Mouse (Mus musculus): ENCODE data around the gene Uevld. TPM values are rescaled to one million over a fixed set of nuclear protein-coding genes. Genes with fewer than 3 reads are reported as not detected.

Gene Uevld
- polyA plus RNA-seq, 1 experiment from 2014 or later, result 10.0 TPM

DNA sequence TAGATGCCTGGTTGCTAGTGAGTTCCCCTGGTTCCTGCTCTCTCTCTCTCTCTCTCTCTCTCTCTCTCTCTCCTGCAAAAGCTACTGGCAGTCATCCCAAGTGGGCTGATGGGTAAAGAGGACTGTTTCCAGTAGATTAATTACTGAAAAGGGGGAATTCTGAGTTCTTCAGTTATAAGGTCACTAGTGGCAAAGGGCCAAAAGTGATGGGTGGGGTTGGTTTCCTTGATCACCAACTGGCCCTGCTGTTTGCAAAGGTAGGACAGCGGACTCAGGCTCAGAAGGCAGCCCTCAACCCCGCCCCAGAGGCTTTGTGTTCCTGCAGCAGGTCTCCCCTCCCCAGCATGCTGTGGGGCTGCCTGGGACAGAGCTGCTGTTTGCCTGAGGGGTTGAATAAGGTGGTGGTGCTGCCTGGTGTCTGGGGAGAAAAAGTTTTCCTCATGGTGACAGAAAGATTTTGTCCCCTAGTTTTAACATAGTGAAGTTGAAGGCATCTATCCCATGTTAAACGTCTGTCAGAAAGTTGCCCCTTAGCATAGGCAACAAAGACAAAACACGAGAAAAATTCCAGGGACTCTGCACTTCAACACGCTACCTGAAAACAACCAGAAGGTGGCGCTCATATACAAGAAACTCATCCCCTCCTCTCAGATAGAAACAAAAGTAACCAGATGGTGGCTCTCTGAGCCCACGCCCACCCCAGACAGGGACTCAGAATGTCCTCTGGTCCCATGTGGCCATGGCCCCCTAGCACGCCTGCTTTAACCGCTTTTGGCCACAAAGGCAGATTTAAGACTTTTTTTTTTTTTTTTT lies 4.7 kb upstream of the Uevld start:
- H3K4me1 ChIP-seq, result peaks cover 16% of the 10 kb centered on the region
- ATAC-seq (ENCODE audit: insufficient read depth, low FRiP score, low read depth), result peak; percentile 62
- no peaks in the 10 kb centered on the region for H3K36me3 ChIP-seq
- H3K27me3 ChIP-seq (replicated peaks), result no peaks in the 10 kb centered on the region
- no peak overlapping the region for H3K4me3 ChIP-seq (replicated peaks)
- H3K27ac ChIP-seq, result peak overlapping the region; percentile 75
- 1% methylated on average over 9 of the region's 9 CpGs for WGBS
- no peak overlapping the region for H3K9ac ChIP-seq
- no peaks in the 10 kb centered on the region for H3K9me3 ChIP-seq
- peak overlapping the region; percentile 35 for H3K4me2 ChIP-seq

DNA sequence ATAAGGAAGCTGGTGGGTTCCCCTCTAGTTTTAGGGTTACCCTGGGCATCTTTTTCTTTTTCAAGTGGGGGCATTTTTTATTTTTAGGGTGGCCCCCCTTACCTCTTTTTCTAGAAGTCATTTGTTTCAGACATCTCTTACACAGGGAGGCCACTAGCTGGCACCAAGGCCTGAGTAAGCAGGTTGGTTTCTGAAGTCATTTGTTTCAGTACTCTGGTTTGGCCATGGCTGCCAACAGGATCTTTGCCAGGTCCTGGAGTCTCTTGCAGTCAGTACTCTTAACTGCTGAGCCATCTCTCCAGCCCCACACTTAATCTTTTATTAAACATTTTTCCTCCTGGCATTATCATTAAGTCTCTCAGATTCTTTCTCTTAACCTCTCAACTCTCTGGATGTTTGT lies 3.8 kb upstream of the Uevld start:
- H3K9ac ChIP-seq, result no peak overlapping the region
- H3K27ac ChIP-seq, result peak overlapping the region; percentile 75; the same call in 1 of the 2 replicates
- no peak overlapping the region for H3K4me2 ChIP-seq
- no peak for ATAC-seq (ENCODE audit: insufficient read depth, low FRiP score, low read depth)
- no peaks in the 10 kb centered on the region for H3K27me3 ChIP-seq (replicated peaks)
- peaks cover 21% of the 10 kb centered on the region for H3K4me1 ChIP-seq
- no peaks in the 10 kb centered on the region for H3K36me3 ChIP-seq
- no peaks in the 10 kb centered on the region for H3K9me3 ChIP-seq
- H3K4me3 ChIP-seq (replicated peaks), result no peak overlapping the region

GRCm38 (mm10) chr7:46960991-46961390 lies 2.7 kb upstream of the Uevld start:
- H3K9me3 ChIP-seq, result no peaks in the 10 kb centered on the region
- no peak overlapping the region for H3K4me3 ChIP-seq (replicated peaks)
- H3K4me2 ChIP-seq, result no peak overlapping the region
- no peak overlapping the region for H3K27ac ChIP-seq
- 46% methylated on average over 3 of the region's 3 CpGs for WGBS
- no peaks in the 10 kb centered on the region for H3K27me3 ChIP-seq (replicated peaks)
- H3K36me3 ChIP-seq, result no peaks in the 10 kb centered on the region
- no peak for ATAC-seq (ENCODE audit: insufficient read depth, low FRiP score, low read depth)
- H3K4me1 ChIP-seq, result peaks cover 21% of the 10 kb centered on the region
- no peak overlapping the region for H3K9ac ChIP-seq

DNA sequence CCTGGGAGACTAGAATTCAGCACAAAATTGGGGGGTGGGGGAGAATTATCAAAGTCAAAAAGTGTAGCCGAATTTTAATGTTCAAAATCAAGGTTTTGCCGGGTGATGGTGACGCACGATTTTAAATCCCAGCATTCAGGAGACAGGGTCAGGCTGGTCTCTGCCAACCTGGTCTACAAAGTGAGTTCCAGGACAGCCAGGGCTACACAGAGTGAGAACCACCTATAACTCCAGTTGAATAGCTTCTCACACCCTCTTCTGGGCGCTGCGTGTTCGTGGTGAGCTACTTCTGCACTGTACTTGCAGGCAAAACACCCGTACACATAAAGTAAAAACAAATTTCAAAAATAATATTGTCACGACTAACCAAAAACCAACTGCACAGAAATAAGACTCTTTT lies 526 bp upstream of the Uevld start:
- Histone ChIP-seq H3K9me3 (no peaks in the 10 kb centered on the region), H3K27ac (no peak overlapping the region), H3K27me3 (replicated peaks) (no peaks in the 10 kb centered on the region), H3K4me3 (replicated peaks) (peak overlapping the region; percentile 81), H3K36me3 (0 out of 2 replicates have a peak, but pooled peaks cover 4% of the 10 kb centered on the region), H3K9ac (no peak overlapping the region; the same call in 1 of the 2 replicates), H3K4me2 (peak overlapping the region; percentile 79), H3K4me1 (peaks cover 21% of the 10 kb centered on the region)
- ATAC-seq (ENCODE audit: insufficient read depth, low FRiP score, low read depth), result no peak
- 17% methylated on average over 9 of the region's 9 CpGs for WGBS

- no peak overlapping the region for H3K27ac ChIP-seq
- H3K4me1 ChIP-seq, result no peaks in the 10 kb centered on the region
- H3K4me2 ChIP-seq, result no peak overlapping the region
- no peak overlapping the region for H3K9ac ChIP-seq
- peak; percentile 22; the same call in 1 of the 2 replicates for ATAC-seq (ENCODE audit: insufficient read depth, low FRiP score, low read depth)
- H3K9me3 ChIP-seq, result no peaks in the 10 kb centered on the region
- H3K4me3 ChIP-seq (replicated peaks), result no peak overlapping the region
- WGBS, result 45% methylated on average over 4 of the region's 4 CpGs
- peaks cover 12% of the 10 kb centered on the region for H3K36me3 ChIP-seq
- H3K27me3 ChIP-seq (replicated peaks), result no peaks in the 10 kb centered on the region
These were observed 22.5 kb downstream of the Uevld start for GRCm38 (mm10) chr7:46935847-46936246.

GRCm38 (mm10) chr7:46934788-46935187 lies 23.5 kb downstream of the Uevld start:
- Histone ChIP-seq H3K27me3 (replicated peaks) (no peaks in the 10 kb centered on the region), H3K4me2 (no peak overlapping the region), H3K9ac (no peak overlapping the region), H3K9me3 (no peaks in the 10 kb centered on the region), H3K36me3 (peaks cover 11% of the 10 kb centered on the region), H3K27ac (no peak overlapping the region), H3K4me3 (replicated peaks) (no peak overlapping the region), H3K4me1 (no peaks in the 10 kb centered on the region)
- no peak for ATAC-seq (ENCODE audit: insufficient read depth, low FRiP score, low read depth)
- WGBS, result 82% methylated on average over 8 of the region's 8 CpGs

DNA sequence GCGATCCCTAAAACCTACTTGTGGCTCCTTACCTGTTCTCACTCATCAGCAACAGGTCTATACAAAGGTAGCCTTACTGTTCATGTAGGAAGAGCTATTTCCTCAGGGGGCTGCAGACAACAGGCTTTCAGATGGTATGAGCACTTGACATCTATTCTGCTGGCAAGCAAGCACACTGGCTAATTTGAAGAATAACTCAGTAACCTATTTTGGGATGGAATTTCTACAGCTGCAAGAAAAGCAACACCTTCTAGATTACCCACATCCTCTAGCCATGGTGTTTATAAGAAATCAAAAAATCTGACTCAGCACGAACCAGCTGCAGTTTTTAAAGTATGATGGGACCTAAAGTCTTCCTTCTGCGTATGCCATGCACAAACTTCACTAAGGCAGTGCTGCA lies 27.0 kb downstream of the Uevld start:
- Histone ChIP-seq H3K4me1 (no peaks in the 10 kb centered on the region), H3K4me2 (no peak overlapping the region), H3K4me3 (replicated peaks) (no peak overlapping the region), H3K9ac (no peak overlapping the region), H3K27ac (no peak overlapping the region), H3K9me3 (no peaks in the 10 kb centered on the region), H3K27me3 (replicated peaks) (no peaks in the 10 kb centered on the region), H3K36me3 (peaks cover 10% of the 10 kb centered on the region)
- ATAC-seq (ENCODE audit: insufficient read depth, low FRiP score, low read depth), result no peak
- 93% methylated on average over 3 of the region's 3 CpGs for WGBS

- no peak for ATAC-seq (ENCODE audit: insufficient read depth, low FRiP score, low read depth)
- 89% methylated on average over 5 of the region's 5 CpGs for WGBS
These were observed 30.0 kb downstream of the Uevld start for GRCm38 (mm10) chr7:46928291-46928690.

DNA sequence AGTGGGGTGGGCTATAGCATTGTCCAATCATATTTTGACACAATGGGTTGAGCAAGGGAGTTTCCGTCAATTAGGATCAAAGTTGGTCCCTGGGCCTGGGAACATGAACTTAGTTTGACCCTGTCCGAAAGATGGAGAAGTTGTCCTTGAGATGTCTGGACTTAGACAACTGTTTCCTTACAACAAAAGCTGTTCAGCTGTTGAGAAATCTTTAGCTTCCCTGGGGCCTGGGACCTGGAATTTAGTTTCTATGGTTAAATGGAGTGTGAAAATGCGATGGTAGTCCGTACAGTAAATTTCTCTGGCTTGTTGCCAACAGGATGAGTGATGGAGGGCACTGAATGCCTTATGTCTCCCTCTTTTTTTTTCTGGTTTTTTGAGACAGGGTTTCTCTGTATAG lies 36.3 kb downstream of the Uevld start:
- H3K27ac ChIP-seq, result no peak overlapping the region
- no peak overlapping the region for H3K9ac ChIP-seq
- no peaks in the 10 kb centered on the region for H3K36me3 ChIP-seq
- H3K4me1 ChIP-seq, result peaks cover 11% of the 10 kb centered on the region
- H3K9me3 ChIP-seq, result no peaks in the 10 kb centered on the region
- ATAC-seq (ENCODE audit: insufficient read depth, low FRiP score, low read depth), result no peak
- 65% methylated on average over 4 of the region's 4 CpGs for WGBS
- H3K27me3 ChIP-seq (replicated peaks), result no peaks in the 10 kb centered on the region
- no peak overlapping the region for H3K4me3 ChIP-seq (replicated peaks)
- no peak overlapping the region for H3K4me2 ChIP-seq

More at GRCm38 (mm10) chr7:46928291-46928690, 30.0 kb downstream of the Uevld start:
- H3K4me3 ChIP-seq (replicated peaks), result no peak overlapping the region
- H3K36me3 ChIP-seq, result peaks cover 10% of the 10 kb centered on the region
- H3K9me3 ChIP-seq, result no peaks in the 10 kb centered on the region
- H3K27ac ChIP-seq, result no peak overlapping the region
- no peak overlapping the region for H3K4me2 ChIP-seq
- no peaks in the 10 kb centered on the region for H3K4me1 ChIP-seq
- no peak overlapping the region for H3K9ac ChIP-seq
- H3K27me3 ChIP-seq (replicated peaks), result no peaks in the 10 kb centered on the region

DNA sequence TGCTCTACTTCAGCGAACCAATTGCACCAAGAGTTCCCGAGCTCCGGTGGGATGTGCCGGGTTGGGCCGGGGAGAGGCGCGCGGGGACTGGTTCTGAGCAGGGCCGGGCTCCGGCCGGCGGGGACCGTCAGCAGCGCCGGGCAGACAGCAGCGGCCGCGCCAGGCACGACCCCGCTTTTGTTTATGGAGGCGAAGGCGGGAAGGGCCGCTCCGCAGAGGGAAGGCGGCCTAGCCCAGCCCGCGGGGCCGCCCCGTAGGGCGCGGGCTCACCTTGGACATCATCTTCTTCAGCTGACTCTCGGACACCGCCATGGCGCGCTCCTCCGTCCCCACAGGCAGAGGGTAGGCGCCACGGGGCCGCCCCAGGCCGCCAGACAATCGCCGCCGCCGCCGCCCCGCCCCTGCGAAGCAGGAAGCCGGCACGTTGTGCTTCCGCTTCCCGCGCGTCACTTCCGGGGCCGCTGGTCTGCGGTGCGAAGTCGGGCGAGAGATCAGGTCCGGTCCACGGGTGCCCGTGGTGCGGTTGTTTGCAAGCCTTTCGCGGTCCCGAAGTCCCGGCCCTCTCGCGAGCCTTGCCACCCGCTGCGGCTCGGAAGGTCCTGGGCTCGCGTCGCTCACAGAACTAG lies 38.7 kb downstream of the Uevld start, which contains the start of gene Tsg101:
TSS of gene Tsg101 (minus strand) at position 419 of the 626 bp plus-strand sequence.
- Histone ChIP-seq H3K4me2 (peak within 1 kb of the TSS; percentile 57), H3K9ac (peak within 1 kb of the TSS; percentile 93), H3K4me1 (peaks cover 11% of the 10 kb centered on the region), H3K27ac (peak within 1 kb of the TSS; percentile 97), H3K4me3 (replicated peaks) (peak within 1 kb of the TSS; percentile 97), H3K36me3 (no peaks in the 10 kb centered on the region), H3K9me3 (no peaks in the 10 kb centered on the region), H3K27me3 (replicated peaks) (no peaks in the 10 kb centered on the region)
- peak; percentile 92 for ATAC-seq (ENCODE audit: insufficient read depth, low FRiP score, low read depth)
- whole genome bisulfite sequencing, result under 1% methylated on average over 75 of the region's 75 CpGs

- Histone ChIP-seq H3K27ac (peak overlapping the region; percentile 97; the same call in 1 of the 2 replicates), H3K4me1 (peaks cover 11% of the 10 kb centered on the region), H3K9me3 (no peaks in the 10 kb centered on the region), H3K27me3 (replicated peaks) (no peaks in the 10 kb centered on the region), H3K9ac (peak overlapping the region; percentile 93; the same call in 1 of the 2 replicates), H3K4me3 (replicated peaks) (peak overlapping the region; percentile 97), H3K36me3 (no peaks in the 10 kb centered on the region), H3K4me2 (peak overlapping the region; percentile 57)
- ATAC-seq (ENCODE audit: insufficient read depth, low FRiP score, low read depth), result no peak
- WGBS, result 12% methylated on average over 13 of the region's 13 CpGs
These were observed 39.5 kb downstream of the Uevld start for GRCm38 (mm10) chr7:46918678-46919371.

DNA sequence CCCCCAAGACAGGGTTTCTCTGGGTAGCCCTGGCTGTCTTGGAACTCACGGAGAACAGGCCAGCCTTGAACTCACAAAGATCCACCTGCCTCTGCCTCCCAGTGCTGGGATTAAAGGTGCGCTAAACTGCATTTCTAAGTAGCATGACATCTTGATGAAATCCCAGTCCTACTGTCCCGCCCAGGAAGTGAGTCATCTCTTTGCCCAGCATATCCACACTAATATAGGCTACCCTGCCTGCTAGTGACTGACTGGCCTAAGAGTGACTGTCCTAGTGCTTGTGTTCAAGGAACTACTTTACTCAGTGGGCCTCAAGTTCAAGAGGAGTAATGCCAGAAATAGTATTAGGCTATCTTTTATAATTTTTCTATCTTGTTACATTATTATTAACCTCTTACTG lies 42.0 kb downstream of the Uevld start:
- no peak overlapping the region for H3K4me2 ChIP-seq
- peaks cover 11% of the 10 kb centered on the region for H3K4me1 ChIP-seq
- H3K27ac ChIP-seq, result no peak overlapping the region
- H3K9ac ChIP-seq, result no peak overlapping the region
- WGBS, result 82% methylated on average over 3 of the region's 3 CpGs
- H3K36me3 ChIP-seq, result peaks cover 13% of the 10 kb centered on the region
- no peaks in the 10 kb centered on the region for H3K9me3 ChIP-seq
- no peak for ATAC-seq (ENCODE audit: insufficient read depth, low FRiP score, low read depth)
- no peak overlapping the region for H3K4me3 ChIP-seq (replicated peaks)
- H3K27me3 ChIP-seq (replicated peaks), result no peaks in the 10 kb centered on the region
